Mouse (Mus musculus) neutrophil, adult 59 days (primary cell): ENCODE data around the gene Gm42420. TPM values are rescaled to one million over a fixed set of nuclear protein-coding genes. Genes with fewer than 3 reads are reported as not detected.

ENCODE experiments used
- total RNA-seq, 2 experiments: library from RNA; stranded (reverse); gene quantifications; 1 replicate in 1 of 2; 2 replicates in 1 of 2; pipeline ENCODE4 v1.2.4; 2023

The Gm42420 gene
- not detected for total RNA-seq

DNA sequence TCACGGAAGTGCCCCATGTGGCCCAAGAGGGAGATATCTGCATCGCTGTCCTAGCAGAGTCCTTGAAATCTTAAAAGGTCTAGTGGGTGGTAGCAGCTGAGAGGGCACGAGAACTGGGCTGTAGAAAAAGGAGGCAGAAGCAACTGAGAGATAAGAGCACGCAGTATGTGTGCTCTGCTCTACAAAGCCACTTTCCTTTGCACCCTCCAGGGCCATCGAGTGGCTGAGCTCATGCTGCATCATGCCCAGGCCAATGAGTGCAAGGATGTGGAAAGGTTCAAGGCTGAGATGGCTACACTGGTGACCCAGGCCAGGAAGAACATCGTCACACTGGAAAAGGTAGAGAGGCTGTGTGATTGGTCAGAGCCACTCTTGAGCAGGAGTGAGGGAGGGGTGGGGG, at the start of gene Gm42420:
Gene Gm42420 (plus strand): TSS at position 237 of the 400 bp plus-strand sequence.

DNA sequence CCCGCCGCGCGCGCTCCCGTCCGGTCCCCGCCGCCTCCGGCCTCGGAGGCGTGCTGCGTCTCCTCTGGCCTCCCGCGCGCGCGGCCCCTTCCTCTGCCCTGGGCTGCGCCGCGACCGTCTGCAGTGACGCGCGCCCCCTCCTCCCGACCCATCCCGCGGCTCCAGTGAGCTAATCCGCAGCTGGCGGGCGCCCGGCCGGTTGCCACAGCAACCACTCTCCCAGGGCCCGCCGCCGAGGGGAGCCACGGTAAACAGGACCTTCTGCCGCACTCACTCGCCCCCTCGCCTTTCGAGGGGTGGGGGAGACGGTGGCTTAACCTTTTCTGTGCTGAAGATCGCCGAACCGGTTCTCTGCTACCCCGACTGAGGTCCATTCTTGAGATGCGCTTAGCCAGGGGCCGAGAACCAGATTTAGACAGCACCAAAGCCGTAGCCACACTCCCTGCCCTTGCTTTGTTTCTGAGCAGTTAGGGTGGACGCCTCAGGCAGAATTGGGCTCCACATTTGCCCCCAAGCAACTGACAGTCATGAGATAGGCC, 27.8 kb upstream of the Gm42420 start, which contains the start of gene Dennd2a:
Gene Dennd2a (minus strand): TSS at position 145 of the 539 bp plus-strand sequence.

DNA sequence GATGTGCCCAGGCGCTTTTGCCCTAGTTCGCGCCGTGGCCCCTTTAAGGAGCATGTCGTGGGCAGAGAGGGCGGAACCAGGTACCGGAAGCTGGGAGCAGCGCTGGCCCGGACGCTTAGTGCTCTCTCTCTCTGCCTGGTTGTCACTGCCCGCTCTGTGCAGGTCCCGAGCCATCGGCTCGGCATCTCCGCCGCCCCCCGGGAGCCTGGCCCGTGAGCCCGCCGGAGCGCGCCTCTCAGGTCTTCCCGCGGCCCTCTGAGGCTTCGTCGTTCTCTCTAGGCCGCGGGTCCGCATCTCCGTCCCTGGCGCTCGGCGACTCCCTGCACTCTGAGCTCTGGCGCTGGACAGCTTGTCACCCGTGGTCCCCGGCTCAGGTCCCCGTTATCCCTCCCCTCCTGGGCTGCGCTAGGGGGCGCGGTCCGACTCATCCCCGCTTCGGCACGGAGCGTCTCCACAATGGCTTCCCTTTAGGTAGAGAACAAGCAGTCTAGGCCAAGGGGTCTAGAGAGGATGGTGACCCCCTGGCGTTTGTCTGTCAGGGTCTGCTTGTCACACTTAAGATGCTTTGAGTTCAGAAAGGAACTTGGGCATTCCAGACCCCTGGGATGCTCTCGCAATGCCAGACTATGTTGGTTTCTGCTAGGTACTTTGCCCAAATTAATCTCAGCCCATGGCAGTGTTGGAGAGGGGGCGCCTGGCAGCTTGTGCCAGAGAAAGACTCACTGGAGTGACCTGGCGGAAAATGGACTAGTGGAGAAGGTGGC, 11.6 kb upstream of the Gm42420 start, which contains the start of gene Adck2:
Gene Adck2 (plus strand): TSS at position 83 of the 764 bp plus-strand sequence.

DNA sequence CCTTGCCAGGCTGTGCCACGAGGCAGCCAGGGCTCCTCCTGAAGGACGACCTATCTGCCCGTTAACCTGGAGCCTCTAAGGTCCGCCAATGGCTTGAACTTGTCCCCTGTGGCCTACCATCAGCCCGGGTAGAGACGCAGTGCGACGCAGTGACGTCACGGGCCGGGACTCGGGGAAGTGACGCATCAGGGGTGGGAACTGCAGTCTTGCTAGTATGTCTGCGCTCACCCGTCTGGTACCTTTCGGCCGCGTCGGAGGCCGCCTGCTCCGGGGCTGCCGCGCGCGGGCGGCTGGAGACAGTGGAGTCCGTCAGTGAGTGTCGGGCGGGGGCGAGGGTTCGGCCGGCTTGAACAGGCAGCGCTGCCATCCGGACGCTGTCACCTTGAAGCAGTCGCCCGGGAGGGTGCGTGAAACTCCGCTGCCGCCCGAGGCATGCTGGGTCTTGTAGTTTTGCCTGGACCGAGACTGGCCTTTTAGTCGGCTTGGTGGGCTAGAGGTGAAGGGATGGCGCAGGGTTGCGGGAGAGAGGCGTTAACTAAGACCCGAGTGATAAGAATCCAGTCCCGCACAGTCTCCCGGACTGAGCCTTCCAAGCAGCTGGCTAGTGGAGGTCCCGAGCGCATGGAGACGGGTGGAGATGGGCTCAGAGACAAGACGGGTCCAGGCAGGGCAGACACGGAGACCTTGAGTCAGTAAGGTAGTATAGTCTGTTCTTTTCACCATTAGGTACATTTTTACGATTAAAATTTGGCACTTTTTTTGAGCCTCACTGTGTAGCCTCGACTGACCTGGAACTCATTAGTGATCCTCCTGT, 7.1 kb downstream of the Gm42420 start, which contains the start of gene Ndufb2:
Gene Ndufb2 (plus strand): TSS at position 174 of the 814 bp plus-strand sequence.

Other genes starting within 250 kb of the Gm42420 start
- gene Slc37a3, start 208.1 kb upstream of the Gm42420 start, total RNA-seq, result 10 to 100 TPM; 43.4 to 64.4 TPM
- 1 to 10 TPM; 2.4 to 2.6 TPM for gene Rab19, start 204.6 kb upstream of the Gm42420 start, total RNA-seq
- 100 to 1,000 TPM; 141 to 145 TPM for gene Mkrn1, start 165.3 kb upstream of the Gm42420 start, total RNA-seq
- gene Dennd2a, start 27.9 kb upstream of the Gm42420 start, total RNA-seq, result 1 to 10 TPM; 7.0 to 7.8 TPM
- gene Adck2, start 11.9 kb upstream of the Gm42420 start, total RNA-seq, result 10 to 100 TPM; 19.3 to 24.4 TPM
- 10 to 100 TPM; 38.7 to 39.1 TPM for gene Ndufb2, start 6.8 kb downstream of the Gm42420 start, total RNA-seq
- 10 to 100 TPM; 79.6 to 86.8 TPM for gene Braf, start 139.7 kb downstream of the Gm42420 start, total RNA-seq
- gene Mrps33, start 225.2 kb downstream of the Gm42420 start, total RNA-seq, result 10 to 100 TPM; 22.9 to 30.6 TPM